Mouse (Mus musculus) heart, postnatal 0 days (tissue): ENCODE data around the gene Specc1.

Experiments
- CTCF ChIP-seq: IDR thresholded peaks from 2 replicates; pipeline ENCODE4 v1.5.1; 2016; ENCODE audit warnings: antibody characterized with exemption, control low read depth, low read depth
- EP300 ChIP-seq: IDR thresholded peaks from 2 replicates; pipeline ENCODE4 v1.6.1; 2016; ENCODE audit warnings: antibody characterized with exemption, low read depth

GRCm38 (mm10) chr11:62121365-62121764 lies 164.8 kb downstream of the Specc1 start:
- TF ChIP-seq CTCF = no peak
- TF ChIP-seq EP300 = no peak
